Mouse (Mus musculus): ENCODE measurements around the gene Rap1gap2. TPM values are rescaled to one million over a fixed set of nuclear protein-coding genes. Genes with fewer than 3 reads are reported as not detected.

Rap1gap2 gene
- polyA plus RNA-seq, 1 experiment from 2014 or later: 1.3 TPM

DNA sequence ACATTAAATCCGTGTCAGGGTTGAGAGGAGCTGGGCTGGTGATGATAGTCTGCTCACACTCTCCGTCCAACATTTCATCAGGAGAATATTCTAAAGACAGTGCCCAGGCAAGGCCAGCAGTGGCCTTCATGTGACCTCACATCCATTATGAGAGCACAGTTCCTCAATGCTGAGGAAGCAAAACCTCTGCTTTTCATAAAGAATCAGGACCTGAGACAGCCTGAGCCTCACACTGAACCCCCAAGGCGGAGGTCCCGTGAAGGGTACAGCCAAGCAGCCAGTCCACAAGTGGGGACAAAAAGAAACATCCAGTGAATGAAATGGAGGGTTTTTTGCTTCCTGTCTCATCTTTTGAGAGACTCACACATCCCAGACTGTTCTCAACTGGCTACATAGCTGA, 78.3 kb downstream of the Rap1gap2 start:
- no peak for DNase-seq (ENCODE audit: low spot score)
- WGBS: 77% methylated on average over 4 of the region's 4 CpGs
- no peak overlapping the region for H3K9ac ChIP-seq (ENCODE audit: low read length)
- H3K36me3 ChIP-seq (ENCODE audit: control insufficient read depth, insufficient read depth, low read length): no peaks in the 10 kb centered on the region
- no peaks in the 10 kb centered on the region for H3K27me3 ChIP-seq (ENCODE audit: control insufficient read depth, insufficient read depth, low read length)
- H3K27ac ChIP-seq (ENCODE audit: low read depth, low read length): no peak overlapping the region
- no peak overlapping the region for H3K4me2 ChIP-seq (ENCODE audit: low read depth, low read length, severe bottlenecking)
- ATAC-seq (replicated peaks; ENCODE audit: low FRiP score): no peak
- H3K9me3 ChIP-seq (ENCODE audit: control insufficient read depth, low read length): no peaks in the 10 kb centered on the region
- no peak overlapping the region for H3K4me3 ChIP-seq (ENCODE audit: low read depth, low read length)
- peaks cover 5% of the 10 kb centered on the region; the same call in 1 of the 2 replicates for H3K4me1 ChIP-seq (replicated peaks; ENCODE audit: control insufficient read depth, insufficient read depth, low read length)

DNA sequence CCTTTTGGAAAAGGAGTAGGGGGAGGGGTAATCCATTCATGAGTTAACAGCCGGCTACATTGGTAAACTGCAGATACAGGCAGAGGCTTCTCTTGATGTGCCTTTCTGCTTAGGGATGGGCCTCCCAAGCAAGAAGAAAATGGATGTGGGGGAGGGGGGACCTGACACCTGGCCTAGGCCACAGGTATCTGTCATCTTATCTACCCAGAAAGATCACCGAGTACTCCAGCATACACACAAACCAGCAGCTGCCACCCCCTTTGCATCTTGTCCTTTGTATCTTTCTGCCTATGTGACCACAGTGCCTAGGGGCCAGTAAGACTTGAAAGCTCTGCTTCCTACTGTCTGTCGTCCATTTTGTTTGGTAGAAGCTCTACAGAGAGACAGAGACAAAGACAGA, 79.0 kb downstream of the Rap1gap2 start:
- H3K4me1 ChIP-seq (replicated peaks; ENCODE audit: control insufficient read depth, insufficient read depth, low read length): peaks cover 5% of the 10 kb centered on the region; the same call in 1 of the 2 replicates
- ATAC-seq (replicated peaks; ENCODE audit: low FRiP score) (no peak), DNase-seq (ENCODE audit: low spot score) (no peak)
- no peak overlapping the region for H3K4me2 ChIP-seq (ENCODE audit: low read depth, low read length, severe bottlenecking)
- 34% methylated on average over 3 of the region's 3 CpGs for WGBS
- no peak overlapping the region for H3K4me3 ChIP-seq (ENCODE audit: low read depth, low read length)
- no peak overlapping the region for H3K27ac ChIP-seq (ENCODE audit: low read depth, low read length)
- no peak overlapping the region for H3K9ac ChIP-seq (ENCODE audit: low read length)
- no peaks in the 10 kb centered on the region for H3K9me3 ChIP-seq (ENCODE audit: control insufficient read depth, low read length)
- H3K27me3 ChIP-seq (ENCODE audit: control insufficient read depth, insufficient read depth, low read length): no peaks in the 10 kb centered on the region
- H3K36me3 ChIP-seq (ENCODE audit: control insufficient read depth, insufficient read depth, low read length): no peaks in the 10 kb centered on the region

DNA sequence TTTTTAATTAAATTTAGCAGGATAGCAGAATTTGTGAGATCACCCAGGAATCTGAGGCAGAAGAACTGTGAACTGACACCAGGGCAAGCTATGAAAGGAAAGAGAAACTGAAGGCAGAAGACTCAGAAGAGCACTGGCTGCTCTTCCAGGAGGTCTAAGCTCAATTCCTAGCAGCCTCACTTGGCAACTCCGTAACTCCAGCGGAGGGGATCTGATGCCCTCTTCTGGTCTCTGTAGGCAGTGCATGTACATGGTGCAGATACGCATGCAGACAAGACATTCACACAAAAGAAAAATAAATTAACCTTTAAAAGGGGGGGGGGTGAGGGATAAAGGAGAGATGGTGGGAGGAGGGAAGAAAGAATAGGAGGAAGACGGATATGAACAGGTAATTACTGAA, 80.9 kb downstream of the Rap1gap2 start:
- H3K9ac ChIP-seq (ENCODE audit: low read length): no peak overlapping the region
- no peak overlapping the region for H3K4me2 ChIP-seq (ENCODE audit: low read depth, low read length, severe bottlenecking)
- H3K36me3 ChIP-seq (ENCODE audit: control insufficient read depth, insufficient read depth, low read length): no peaks in the 10 kb centered on the region
- 0 out of 2 replicates have a peak, but pooled peaks cover under 1% of the 10 kb centered on the region for H3K27me3 ChIP-seq (ENCODE audit: control insufficient read depth, insufficient read depth, low read length)
- ATAC-seq (replicated peaks; ENCODE audit: low FRiP score): no peak
- no peaks in the 10 kb centered on the region for H3K9me3 ChIP-seq (ENCODE audit: control insufficient read depth, low read length)
- 62% methylated on average over 4 of the region's 4 CpGs for WGBS
- peak; percentile 59 for DNase-seq (ENCODE audit: low spot score)
- H3K27ac ChIP-seq (ENCODE audit: low read depth, low read length): no peak overlapping the region
- no peak overlapping the region for H3K4me3 ChIP-seq (ENCODE audit: low read depth, low read length)
- peaks cover 5% of the 10 kb centered on the region; the same call in 1 of the 2 replicates for H3K4me1 ChIP-seq (replicated peaks; ENCODE audit: control insufficient read depth, insufficient read depth, low read length)

DNA sequence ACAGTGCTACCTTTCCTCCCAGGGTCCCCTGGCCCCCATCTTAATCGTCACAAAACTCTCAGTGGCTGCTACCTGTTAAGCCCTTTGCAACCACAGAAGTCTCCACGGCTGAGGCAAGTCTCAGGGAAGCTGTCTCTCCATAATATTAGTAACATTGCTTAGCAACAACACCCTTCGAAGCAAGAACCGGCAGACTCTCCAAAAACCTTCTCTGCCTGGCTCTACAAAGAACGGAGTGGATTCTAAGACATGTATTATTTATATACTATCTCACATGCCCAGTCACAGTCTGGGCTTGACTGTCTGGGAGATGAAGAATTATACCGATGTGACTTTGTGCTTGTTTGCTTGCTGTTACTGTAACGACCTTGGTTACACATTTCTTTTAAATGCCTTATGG, 83.2 kb downstream of the Rap1gap2 start:
- Histone ChIP-seq H3K4me2 (ENCODE audit: low read depth, low read length, severe bottlenecking) (no peak overlapping the region), H3K9me3 (ENCODE audit: control insufficient read depth, low read length) (no peaks in the 10 kb centered on the region), H3K27me3 (ENCODE audit: control insufficient read depth, insufficient read depth, low read length) (peaks cover 20% of the 10 kb centered on the region), H3K4me3 (ENCODE audit: low read depth, low read length) (no peak overlapping the region), H3K9ac (ENCODE audit: low read length) (no peak overlapping the region), H3K27ac (ENCODE audit: low read depth, low read length) (no peak overlapping the region), H3K36me3 (ENCODE audit: control insufficient read depth, insufficient read depth, low read length) (no peaks in the 10 kb centered on the region), H3K4me1 (replicated peaks; ENCODE audit: control insufficient read depth, insufficient read depth, low read length) (peaks cover 5% of the 10 kb centered on the region; the same call in 1 of the 2 replicates)
- 77% methylated on average over 7 of the region's 7 CpGs for WGBS
- ATAC-seq (replicated peaks; ENCODE audit: low FRiP score) (no peak), DNase-seq (ENCODE audit: low spot score) (no peak)

DNA sequence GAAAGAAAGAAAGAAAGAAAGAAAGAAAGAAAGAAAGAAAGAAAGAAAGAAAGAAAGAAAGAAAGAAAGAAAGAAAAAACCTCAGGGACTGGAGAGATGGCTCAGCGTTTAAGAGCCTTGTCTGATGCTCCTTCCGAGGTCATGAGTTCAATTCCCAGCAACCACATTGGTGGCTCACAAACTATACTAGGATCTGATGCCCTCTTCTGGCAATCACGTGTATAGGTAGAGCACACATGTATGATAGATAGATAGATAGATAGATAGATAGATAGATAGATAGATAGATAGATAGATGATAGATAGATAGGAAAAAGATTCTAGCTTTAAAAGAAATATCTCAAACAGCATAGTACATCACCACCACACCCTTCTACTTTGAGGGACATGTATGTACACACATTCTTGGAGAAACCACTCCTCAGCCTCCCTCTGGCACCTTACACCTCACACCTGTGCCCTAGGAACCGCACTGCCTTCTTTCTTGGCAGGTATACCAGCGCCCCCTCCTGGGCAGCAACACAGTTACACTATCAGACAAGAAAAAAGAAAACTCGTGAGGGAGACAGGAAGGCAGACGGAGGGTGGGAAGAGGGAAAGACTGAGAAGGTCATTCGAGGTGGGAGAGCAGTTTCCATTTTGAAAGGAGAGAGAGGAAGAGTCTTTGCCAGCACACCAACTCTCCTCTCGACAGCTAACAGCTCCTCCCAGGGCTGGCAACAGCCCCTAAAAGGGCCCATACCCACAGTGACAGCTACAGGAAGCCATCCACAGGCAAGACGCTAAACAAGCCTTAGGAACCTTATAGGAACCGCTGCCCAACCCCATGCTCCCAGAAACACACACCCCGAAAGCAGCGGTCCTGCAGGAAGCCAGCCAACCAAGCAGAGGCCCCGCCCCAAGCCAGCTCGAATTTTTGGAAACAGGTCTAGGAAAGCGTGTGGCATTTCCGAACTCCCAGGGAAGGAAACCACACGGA, 84.2 kb downstream of the Rap1gap2 start:
- no peak for ATAC-seq (replicated peaks; ENCODE audit: low FRiP score)
- Histone ChIP-seq H3K36me3 (ENCODE audit: control insufficient read depth, insufficient read depth, low read length) (no peaks in the 10 kb centered on the region), H3K9me3 (ENCODE audit: control insufficient read depth, low read length) (no peaks in the 10 kb centered on the region), H3K27me3 (ENCODE audit: control insufficient read depth, insufficient read depth, low read length) (peaks cover 28% of the 10 kb centered on the region), H3K9ac (ENCODE audit: low read length) (no peak overlapping the region), H3K27ac (ENCODE audit: low read depth, low read length) (no peak overlapping the region), H3K4me2 (ENCODE audit: low read depth, low read length, severe bottlenecking) (no peak overlapping the region), H3K4me3 (ENCODE audit: low read depth, low read length) (no peak overlapping the region), H3K4me1 (replicated peaks; ENCODE audit: control insufficient read depth, insufficient read depth, low read length) (no peaks in the 10 kb centered on the region; the same call in 1 of the 2 replicates)
- WGBS: 22% methylated on average over 18 of the region's 18 CpGs
- DNase-seq (ENCODE audit: low spot score): peak; percentile 67

DNA sequence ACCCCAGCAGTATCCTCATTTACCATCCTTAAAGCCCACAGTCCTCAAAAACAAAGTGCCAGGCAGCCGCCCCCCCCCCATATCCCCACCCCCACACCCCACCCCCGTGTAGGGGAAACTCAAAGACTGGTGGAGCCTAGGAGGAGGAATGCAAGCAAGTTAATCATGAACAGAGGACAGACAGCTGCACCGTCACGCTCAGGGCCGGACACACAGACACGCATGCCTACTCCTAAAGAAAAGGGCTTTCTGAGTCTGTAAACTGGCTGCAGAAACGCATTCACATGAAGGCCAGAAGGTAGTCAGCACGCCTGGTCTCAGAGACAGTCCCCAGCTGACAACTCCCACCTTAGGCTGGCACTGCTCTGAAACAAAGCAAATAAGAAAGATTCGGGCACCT, 85.1 kb downstream of the Rap1gap2 start:
- Histone ChIP-seq H3K4me1 (replicated peaks; ENCODE audit: control insufficient read depth, insufficient read depth, low read length) (no peaks in the 10 kb centered on the region), H3K4me2 (ENCODE audit: low read depth, low read length, severe bottlenecking) (no peak overlapping the region), H3K36me3 (ENCODE audit: control insufficient read depth, insufficient read depth, low read length) (no peaks in the 10 kb centered on the region), H3K27me3 (ENCODE audit: control insufficient read depth, insufficient read depth, low read length) (peaks cover 32% of the 10 kb centered on the region), H3K9ac (ENCODE audit: low read length) (no peak overlapping the region), H3K4me3 (ENCODE audit: low read depth, low read length) (no peak overlapping the region), H3K27ac (ENCODE audit: low read depth, low read length) (no peak overlapping the region), H3K9me3 (ENCODE audit: control insufficient read depth, low read length) (no peaks in the 10 kb centered on the region)
- no peak for ATAC-seq (replicated peaks; ENCODE audit: low FRiP score)
- no peak for DNase-seq (ENCODE audit: low spot score)
- 60% methylated on average over 9 of the region's 9 CpGs for WGBS

DNA sequence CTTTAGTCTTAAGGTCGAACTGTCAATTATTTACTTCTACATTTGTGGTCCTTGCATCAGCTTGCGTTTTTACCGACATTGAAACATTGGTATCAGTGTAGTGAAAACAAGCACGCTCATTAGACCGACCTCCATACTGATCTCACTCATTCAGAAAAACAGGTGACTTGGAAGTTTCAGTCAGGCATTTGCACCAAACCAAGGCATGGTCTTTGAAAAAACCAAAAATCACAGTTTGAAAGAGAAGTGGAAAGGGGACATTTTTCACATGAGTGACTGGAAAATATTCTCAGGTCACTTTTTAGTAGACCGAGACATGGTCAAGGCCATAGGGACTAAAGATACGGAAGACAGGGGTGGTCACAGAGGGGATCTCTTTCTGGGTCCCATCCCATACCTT, 85.5 kb downstream of the Rap1gap2 start:
- Histone ChIP-seq H3K36me3 (ENCODE audit: control insufficient read depth, insufficient read depth, low read length) (no peaks in the 10 kb centered on the region), H3K27me3 (ENCODE audit: control insufficient read depth, insufficient read depth, low read length) (peaks cover 32% of the 10 kb centered on the region), H3K9ac (ENCODE audit: low read length) (no peak overlapping the region), H3K4me2 (ENCODE audit: low read depth, low read length, severe bottlenecking) (no peak overlapping the region), H3K27ac (ENCODE audit: low read depth, low read length) (no peak overlapping the region), H3K4me1 (replicated peaks; ENCODE audit: control insufficient read depth, insufficient read depth, low read length) (no peaks in the 10 kb centered on the region), H3K9me3 (ENCODE audit: control insufficient read depth, low read length) (no peaks in the 10 kb centered on the region), H3K4me3 (ENCODE audit: low read depth, low read length) (no peak overlapping the region)
- WGBS: 90% methylated on average over 7 of the region's 7 CpGs
- DNase-seq (ENCODE audit: low spot score): no peak
- no peak for ATAC-seq (replicated peaks; ENCODE audit: low FRiP score)

DNA sequence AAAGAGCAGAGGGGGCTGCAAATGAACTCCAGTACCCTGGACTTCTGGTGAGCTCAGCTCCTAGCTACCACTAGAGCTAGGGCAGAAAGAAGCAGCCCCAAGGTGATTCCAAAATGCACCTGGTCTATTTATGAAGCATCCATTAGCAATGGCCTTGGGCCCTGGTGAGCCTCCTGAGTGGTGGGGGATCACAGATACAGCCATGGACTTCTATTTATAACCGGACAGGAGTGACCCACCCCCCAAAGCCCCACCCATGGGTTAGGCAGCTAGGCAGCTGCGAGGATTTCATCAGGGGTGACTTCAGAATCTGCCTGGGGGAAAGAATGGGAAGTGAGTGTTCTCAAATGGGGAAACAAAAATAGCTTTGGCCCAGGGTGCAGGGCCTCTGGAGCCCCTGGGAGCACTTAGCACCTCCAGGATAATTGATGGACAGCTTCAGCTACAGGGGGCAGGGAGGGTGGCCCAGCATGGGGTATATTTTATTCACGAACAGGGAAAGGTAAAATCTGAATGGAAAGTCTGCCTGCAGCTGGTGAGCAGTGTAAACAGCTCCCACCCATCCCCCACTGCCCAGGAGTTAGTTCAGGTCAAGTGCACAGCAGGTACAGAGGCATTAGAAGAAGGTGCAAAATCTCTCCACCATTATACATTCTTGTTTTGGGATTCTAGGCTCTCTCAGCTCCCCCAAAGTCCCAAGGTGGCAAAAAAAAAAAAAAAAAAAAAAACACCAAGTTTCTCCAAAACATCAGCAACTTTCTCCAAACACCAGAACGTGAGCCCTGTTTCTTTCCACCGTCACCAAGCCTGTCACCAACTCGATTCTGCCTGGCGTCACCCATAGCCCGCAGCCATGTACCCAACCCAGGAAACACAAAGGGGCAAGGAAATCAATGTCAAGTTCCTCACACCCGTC, 86.4 kb downstream of the Rap1gap2 start:
- Histone ChIP-seq H3K9me3 (ENCODE audit: control insufficient read depth, low read length) (no peaks in the 10 kb centered on the region), H3K27me3 (ENCODE audit: control insufficient read depth, insufficient read depth, low read length) (peaks cover 32% of the 10 kb centered on the region), H3K4me3 (ENCODE audit: low read depth, low read length) (no peak overlapping the region), H3K4me2 (ENCODE audit: low read depth, low read length, severe bottlenecking) (no peak overlapping the region), H3K9ac (ENCODE audit: low read length) (no peak overlapping the region), H3K27ac (ENCODE audit: low read depth, low read length) (no peak overlapping the region), H3K36me3 (ENCODE audit: control insufficient read depth, insufficient read depth, low read length) (no peaks in the 10 kb centered on the region), H3K4me1 (replicated peaks; ENCODE audit: control insufficient read depth, insufficient read depth, low read length) (no peaks in the 10 kb centered on the region)
- WGBS: 57% methylated on average over 9 of the region's 9 CpGs
- ATAC-seq (replicated peaks; ENCODE audit: low FRiP score) (no peak), DNase-seq (ENCODE audit: low spot score) (no peak)

Measured in forebrain, embryonic 11.5 days (tissue).